Mouse (Mus musculus) liver, embryonic 13.5 days (tissue): Measurements from ENCODE around the gene Gclm. TPM values are rescaled to one million over a fixed set of nuclear protein-coding genes. Genes with fewer than 3 reads are reported as not detected.
A peak's percentile ranks its signal among the peaks of the same experiment; 100 is the strongest.
"Not testable (repeated sequence)": the region's sequence is repeated elsewhere in the genome, so short reads cannot be mapped to it uniquely, and the experiment has no call there.

Source experiments
- ATAC-seq: fragments of 200-750 bp; cut with Nextera tagmentation; 2 replicates; pipeline ENCODE4 v1.8.0; 2017; ENCODE audit warnings: low read depth, mild to moderate bottlenecking, moderate number of reproducible peaks, moderate library complexity
- DNase-seq: peaks from one replicate; pipeline ENCODE4 v3.0.0; 2022
- H3K27ac ChIP-seq: fragments of 300-500 bp; sonication (generic); 2 replicates; pipeline ENCODE4 v1.5.1; 2015; ENCODE audit warnings: moderate library complexity, mild to moderate bottlenecking, inconsistent platforms
- H3K27me3 ChIP-seq: fragments of 300-500 bp; sonication (generic); 2 replicates; pipeline ENCODE4 v1.6.1; 2015; ENCODE audit warnings: mild to moderate bottlenecking, inconsistent platforms
- H3K36me3 ChIP-seq: fragments of 300-500 bp; sonication (generic); 2 replicates; pipeline ENCODE4 v1.6.1; 2015; ENCODE audit warnings: mild to moderate bottlenecking, inconsistent platforms
- H3K4me1 ChIP-seq: fragments of 300-500 bp; sonication (generic); replicated peaks from 2 replicates; pipeline ENCODE4 v1.6.1; 2015; ENCODE audit warnings: inconsistent platforms
- H3K4me2 ChIP-seq: fragments of 300-500 bp; sonication (generic); 2 replicates; pipeline ENCODE4 v1.6.1; 2015; ENCODE audit warnings: inconsistent platforms, mild to moderate bottlenecking, moderate library complexity
- H3K4me3 ChIP-seq: fragments of 300-500 bp; sonication (generic); replicated peaks from 2 replicates; pipeline ENCODE4 v1.5.1; 2015; ENCODE audit warnings: mild to moderate bottlenecking, inconsistent platforms
- H3K9ac ChIP-seq: fragments of 300-500 bp; sonication (generic); 2 replicates; pipeline ENCODE4 v1.6.1; 2015; ENCODE audit warnings: mild to moderate bottlenecking, inconsistent platforms
- H3K9me3 ChIP-seq: fragments of 300-500 bp; sonication (generic); replicated peaks from 2 replicates; pipeline ENCODE4 v1.6.1; 2016; ENCODE audit warnings: inconsistent platforms
- WGBS: fragments of 180-500 bp; shearing (Covaris S2); methylation state at CpG from one replicate; pipeline ENCODE4 v1.1.7; 2015; ENCODE audit not compliant: insufficient replicate concordance; 5-methylcytosine and 5-hydroxymethylcytosine counted together
- polyA plus RNA-seq: library from polyadenylated mRNA; unstranded; fragments of >200 nt; fragmentation: Nextera tagmentation; extraction: Ambion mirVana; gene quantifications from 2 replicates; pipeline ENCODE4 v1.2.1, GENCODE M21; 2015

Gclm gene
- polyA plus RNA-seq, 1 experiment from 2014 or later = 466 TPM

DNA sequence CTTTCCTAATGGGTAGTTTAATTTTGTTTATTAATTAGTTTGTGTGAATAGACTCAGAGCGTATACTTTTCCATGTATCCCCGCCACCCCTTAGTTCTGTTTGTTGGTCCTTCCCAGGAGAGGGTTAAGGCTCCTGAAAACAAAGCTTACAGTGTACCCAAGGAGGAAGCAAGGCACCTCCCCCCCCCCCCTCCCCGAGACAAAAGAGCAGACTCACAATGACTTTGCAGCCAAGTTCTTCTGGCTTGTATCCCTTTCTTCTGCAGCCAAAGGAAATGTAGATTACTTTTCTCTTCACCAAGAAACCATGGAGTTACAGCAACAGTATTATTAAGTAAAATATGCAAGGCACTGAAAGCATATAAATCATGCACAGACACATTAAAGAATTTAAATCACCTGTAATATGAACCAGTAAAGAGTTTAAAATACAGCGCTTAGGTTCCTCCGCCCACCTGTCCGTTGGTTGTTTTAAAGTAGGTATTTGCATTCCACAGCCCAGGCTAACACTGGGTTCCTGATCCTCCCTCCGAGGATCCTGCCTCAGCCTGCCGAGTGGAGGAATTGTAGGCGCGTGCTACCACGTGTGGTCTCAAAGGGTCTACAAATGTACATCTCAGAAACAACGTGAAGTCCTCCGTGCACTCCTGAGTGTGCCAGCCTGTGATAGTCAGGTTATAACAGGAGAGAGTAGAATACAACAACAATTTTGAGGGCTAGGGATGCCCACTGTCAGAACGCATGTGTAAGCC is 1.8 kb upstream of the Gclm start:
- no peaks in the 10 kb centered on the region for H3K9me3 ChIP-seq
- ATAC-seq (no peak), DNase-seq (no peak)
- no peak overlapping the region for H3K4me3 ChIP-seq
- H3K27ac ChIP-seq = peak overlapping the region; percentile 86
- peaks cover 1% of the 10 kb centered on the region for H3K36me3 ChIP-seq
- peak overlapping the region; percentile 62 for H3K9ac ChIP-seq
- no peaks in the 10 kb centered on the region for H3K27me3 ChIP-seq
- 35% methylated on average over 14 of the region's 14 CpGs for WGBS
- H3K4me1 ChIP-seq = peaks cover 35% of the 10 kb centered on the region
- H3K4me2 ChIP-seq = peak overlapping the region; percentile 41

- Histone ChIP-seq H3K4me3 (peak overlapping the region; percentile 28), H3K4me1 (peaks cover 45% of the 10 kb centered on the region), H3K27me3 (no peaks in the 10 kb centered on the region), H3K9me3 (no peaks in the 10 kb centered on the region), H3K4me2 (peak overlapping the region; percentile 64), H3K36me3 (peaks cover 10% of the 10 kb centered on the region), H3K9ac (peak overlapping the region; percentile 62), H3K27ac (peak overlapping the region; percentile 86)
- ATAC-seq = no peak
- 51% methylated on average over 6 of the region's 6 CpGs for WGBS
- DNase-seq = no peak
Observed at GRCm38 (mm10) chr3:122244759-122245158, 598 bp upstream of the Gclm start.

- no peak for ATAC-seq
- H3K4me1 ChIP-seq = peaks cover 56% of the 10 kb centered on the region
Observed at GRCm38 (mm10) chr3:122245878-122246332, 548 bp downstream of the Gclm start.

GRCm38 (mm10) chr3:122246406-122246805 is 1.0 kb downstream of the Gclm start:
- H3K27ac ChIP-seq = peak overlapping the region; percentile 100
- peaks cover 27% of the 10 kb centered on the region for H3K36me3 ChIP-seq
- H3K9ac ChIP-seq = peak overlapping the region; percentile 100
- H3K9me3 ChIP-seq = no peaks in the 10 kb centered on the region
- 11% methylated on average over 6 of the region's 6 CpGs for WGBS
- ATAC-seq = no peak
- H3K4me2 ChIP-seq = peak overlapping the region; percentile 79
- H3K4me3 ChIP-seq = peak overlapping the region; percentile 100
- H3K4me1 ChIP-seq = peaks cover 61% of the 10 kb centered on the region
- no peak for DNase-seq
- no peaks in the 10 kb centered on the region for H3K27me3 ChIP-seq

More at GRCm38 (mm10) chr3:122245878-122246332, 548 bp downstream of the Gclm start:
- Histone ChIP-seq H3K4me2 (peak overlapping the region; percentile 79), H3K9me3 (no peaks in the 10 kb centered on the region), H3K36me3 (peaks cover 22% of the 10 kb centered on the region), H3K27ac (peak overlapping the region; percentile 100), H3K9ac (peak overlapping the region; percentile 100), H3K27me3 (no peaks in the 10 kb centered on the region), H3K4me3 (peak overlapping the region; percentile 100)
- under 1% methylated on average over 50 of the region's 50 CpGs for WGBS
- peak; percentile 46 for DNase-seq

DNA sequence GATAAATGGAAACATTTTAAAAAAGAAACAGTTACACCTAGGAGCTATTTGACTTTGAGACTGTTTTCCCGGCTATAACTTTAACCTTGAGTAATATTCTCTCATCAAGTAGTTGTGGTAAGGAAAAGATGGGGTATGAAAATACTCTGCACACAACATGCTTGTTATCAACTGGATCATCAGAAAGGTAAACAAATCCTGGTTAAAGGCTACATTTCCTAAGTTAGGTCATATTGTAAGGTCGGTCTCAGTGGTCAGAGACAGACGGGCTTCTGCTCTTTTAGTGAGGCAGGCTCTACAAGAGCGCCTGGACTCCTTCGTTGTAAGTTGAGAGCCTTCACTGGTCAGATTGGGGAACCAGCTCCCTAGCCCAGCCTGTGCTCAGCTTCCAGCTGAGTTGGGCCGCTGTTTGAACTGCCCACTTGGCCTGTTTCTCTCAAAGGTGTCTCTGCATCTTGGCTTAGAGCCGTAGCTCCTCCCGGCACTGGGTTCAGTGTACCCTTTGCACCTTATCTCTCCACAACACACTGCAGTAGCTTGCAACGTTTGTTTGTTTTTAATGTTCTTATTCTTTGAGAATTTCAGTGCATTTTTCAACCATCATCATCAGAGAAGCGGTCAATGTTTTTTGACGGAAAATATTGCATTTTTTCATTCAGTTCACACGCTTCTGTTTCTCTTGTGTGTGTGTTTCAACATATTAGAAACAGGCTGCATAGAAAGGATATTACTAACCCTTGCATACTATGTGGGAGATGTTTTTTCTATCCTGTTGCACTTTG is 1.8 kb downstream of the Gclm start:
- WGBS = 13% methylated on average over 12 of the region's 12 CpGs
- DNase-seq (peak; percentile 74), ATAC-seq (peak; percentile 65)
- peak overlapping the region; percentile 79 for H3K4me2 ChIP-seq
- peak overlapping the region; percentile 100 for H3K27ac ChIP-seq
- no peaks in the 10 kb centered on the region for H3K27me3 ChIP-seq
- H3K9me3 ChIP-seq = no peaks in the 10 kb centered on the region
- H3K36me3 ChIP-seq = peaks cover 30% of the 10 kb centered on the region
- H3K9ac ChIP-seq = peak overlapping the region; percentile 100
- peak overlapping the region; percentile 100 for H3K4me3 ChIP-seq
- peaks cover 67% of the 10 kb centered on the region for H3K4me1 ChIP-seq

- Histone ChIP-seq H3K9ac (peak overlapping the region; percentile 100), H3K9me3 (no peaks in the 10 kb centered on the region), H3K4me2 (peak overlapping the region; percentile 79), H3K4me3 (peak overlapping the region; percentile 100), H3K36me3 (peaks cover 32% of the 10 kb centered on the region), H3K27ac (peak overlapping the region; percentile 100), H3K27me3 (no peaks in the 10 kb centered on the region), H3K4me1 (peaks cover 70% of the 10 kb centered on the region)
- WGBS = 60% methylated on average over 2 of the region's 2 CpGs
- peak; percentile 73 for ATAC-seq
- DNase-seq = peak; percentile 67
Observed at GRCm38 (mm10) chr3:122247768-122248100, 2.4 kb downstream of the Gclm start.

- WGBS = 61% methylated on average over 3 of the region's 3 CpGs
- no peak overlapping the region for H3K27ac ChIP-seq
- H3K4me1 ChIP-seq = peaks cover 58% of the 10 kb centered on the region
- ATAC-seq (no peak), DNase-seq (no peak)
- H3K9me3 ChIP-seq = no peaks in the 10 kb centered on the region
- peaks cover 63% of the 10 kb centered on the region for H3K36me3 ChIP-seq
- H3K9ac ChIP-seq = no peak overlapping the region
- H3K4me3 ChIP-seq = no peak overlapping the region
- H3K27me3 ChIP-seq = no peaks in the 10 kb centered on the region
- H3K4me2 ChIP-seq = 0 out of 2 replicates have a peak overlapping the region, but pooled peaks have one; percentile 10
Observed at GRCm38 (mm10) chr3:122252466-122253253, 7.3 kb downstream of the Gclm start.

DNA sequence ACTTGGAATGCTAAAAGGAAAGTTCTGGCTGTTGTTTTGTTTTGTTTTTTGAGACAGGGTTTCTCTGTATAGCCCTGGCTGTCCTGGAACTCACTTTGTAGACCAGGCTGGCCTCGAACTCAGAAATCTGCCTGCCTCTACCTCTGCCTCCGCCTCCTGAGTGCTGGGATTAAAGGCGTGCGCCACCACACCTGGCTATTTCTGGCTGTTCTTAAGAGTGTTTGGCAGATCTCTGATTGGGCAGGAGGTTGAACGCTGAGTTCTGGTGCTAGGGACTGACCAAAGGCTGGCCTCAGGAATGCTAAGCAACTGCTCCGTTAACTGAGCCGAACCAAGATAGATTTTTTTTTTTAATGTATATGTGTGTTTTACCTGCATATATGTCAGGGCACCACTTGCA is 8.7 kb downstream of the Gclm start:
- DNase-seq, H3K9ac ChIP-seq, H3K4me2 ChIP-seq, H3K4me3 ChIP-seq, H3K27ac ChIP-seq, ATAC-seq, H3K27me3 ChIP-seq, H3K9me3 ChIP-seq: not testable (repeated sequence)
- Histone ChIP-seq H3K36me3 (peaks cover 69% of the 10 kb centered on the region), H3K4me1 (peaks cover 46% of the 10 kb centered on the region)
- WGBS = 89% methylated on average over 7 of the region's 7 CpGs

GRCm38 (mm10) chr3:122269986-122270385 is 24.6 kb downstream of the Gclm start:
- H3K9me3 ChIP-seq = no peaks in the 10 kb centered on the region
- ATAC-seq (no peak), DNase-seq (no peak)
- no peak overlapping the region for H3K4me2 ChIP-seq
- WGBS = 69% methylated on average over 5 of the region's 5 CpGs
- no peak overlapping the region for H3K9ac ChIP-seq
- H3K27me3 ChIP-seq = no peaks in the 10 kb centered on the region
- peaks cover 42% of the 10 kb centered on the region for H3K36me3 ChIP-seq
- peaks cover 26% of the 10 kb centered on the region for H3K4me1 ChIP-seq
- H3K27ac ChIP-seq = no peak overlapping the region
- H3K4me3 ChIP-seq = no peak overlapping the region

GRCm38 (mm10) chr3:122272565-122272964 is 27.2 kb downstream of the Gclm start:
- H3K27me3 ChIP-seq = not testable (repeated sequence)

More at GRCm38 (mm10) chr3:122272565-122272964, 27.2 kb downstream of the Gclm start:
- Histone ChIP-seq H3K4me1 (peaks cover 52% of the 10 kb centered on the region), H3K36me3 (peaks cover 48% of the 10 kb centered on the region)
- H3K9me3 ChIP-seq, H3K27ac ChIP-seq, H3K4me3 ChIP-seq, H3K4me2 ChIP-seq, DNase-seq, H3K9ac ChIP-seq, ATAC-seq: not testable (repeated sequence)
- WGBS = 84% methylated on average over 1 of the region's 1 CpGs
